Mouse (Mus musculus): ENCODE data around the gene Psen2. TPM values are rescaled to one million over a fixed set of nuclear protein-coding genes. Genes with fewer than 3 reads are reported as not detected.

The Psen2 gene
- total RNA-seq, 1 experiment: 13.6 TPM

- Histone ChIP-seq H3K36me3 (ENCODE audit: control insufficient read depth, insufficient read depth, low read length, poor library complexity, severe bottlenecking) (no peaks in the 10 kb centered on the region), H3K27ac (ENCODE audit: insufficient read depth, low read depth, low read length, poor library complexity, severe bottlenecking) (no peak overlapping the region), H3K4me3 (ENCODE audit: insufficient read depth in 1 of 2, low read depth in 1 of 2, low read length in 2 of 2, poor library complexity in 1 of 2, severe bottlenecking in 1 of 2) (no peak overlapping the region), H3K4me1 (ENCODE audit: control insufficient read depth in 2 of 2, insufficient read depth in 2 of 2, low read length in 2 of 2, poor library complexity in 1 of 2) (peaks cover 7% of the 10 kb centered on the region in 2 experiments; a peak in 3 of 4 replicates), H3K9ac (ENCODE audit: insufficient read depth, low read depth, low read length, poor library complexity, severe bottlenecking) (no peak overlapping the region), H3K9me3 (ENCODE audit: control insufficient read depth, insufficient read depth, low read depth, low read length) (no peaks in the 10 kb centered on the region)
- DNase-seq (ENCODE audit: low read depth, low spot score): no peak
- in situ Hi-C loops (cut with MboI; ENCODE audit: low sequenced_read_pairs in 2 of 2, unreplicated experiment in 2 of 2): no loop called here
- TF ChIP-seq CHD2 (IDR thresholded peaks at IDR 0.05; ENCODE audit: low read depth, low read length): no peak
- TF ChIP-seq ZC3H11A (IDR thresholded peaks at IDR 0.05; ENCODE audit: borderline replicate concordance, low read depth, low read length): no peak
- TF ChIP-seq ZNF384 (IDR thresholded peaks at IDR 0.05; ENCODE audit: low read depth, low read length): no peak
- TF ChIP-seq HCFC1 (IDR thresholded peaks at IDR 0.05; ENCODE audit: borderline replicate concordance, insufficient read depth, low read length): no peak
Observed at GRCm38 (mm10) chr1:180251176-180252048, 11.8 kb downstream of the Psen2 start.

DNA sequence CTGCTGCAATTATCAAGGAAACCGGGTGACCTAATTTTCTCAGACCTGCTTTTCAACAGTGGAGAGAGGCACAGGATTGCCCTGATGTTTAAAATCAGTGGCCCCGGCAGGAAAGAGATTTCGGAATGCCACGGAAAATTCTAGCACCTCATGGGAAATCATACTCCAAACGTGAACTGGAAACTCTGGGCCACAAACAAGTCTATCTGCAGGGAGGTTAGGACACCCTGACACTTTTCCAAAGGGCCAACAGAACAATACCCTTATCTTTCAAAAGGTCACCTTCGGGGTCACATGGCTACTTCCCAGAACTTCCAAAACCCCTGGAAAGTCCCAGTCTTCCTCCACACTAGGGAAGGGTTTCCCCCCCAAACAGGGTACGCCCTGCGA lies 12.8 kb downstream of the Psen2 start:
- Histone ChIP-seq H3K4me3 (ENCODE audit: insufficient read depth in 1 of 2, low read depth in 1 of 2, low read length in 2 of 2, poor library complexity in 1 of 2, severe bottlenecking in 1 of 2) (peak overlapping the region in 1 of 2 experiments; percentile 39; a peak in 1 of 4 replicates), H3K4me1 (ENCODE audit: control insufficient read depth in 2 of 2, insufficient read depth in 2 of 2, low read length in 2 of 2, poor library complexity in 1 of 2) (peaks cover 7% of the 10 kb centered on the region in 2 experiments; a peak in 3 of 4 replicates), H3K9ac (ENCODE audit: insufficient read depth, low read depth, low read length, poor library complexity, severe bottlenecking) (no peak overlapping the region), H3K9me3 (ENCODE audit: control insufficient read depth, insufficient read depth, low read depth, low read length) (no peaks in the 10 kb centered on the region), H3K36me3 (ENCODE audit: control insufficient read depth, insufficient read depth, low read length, poor library complexity, severe bottlenecking) (no peaks in the 10 kb centered on the region), H3K27ac (ENCODE audit: insufficient read depth, low read depth, low read length, poor library complexity, severe bottlenecking) (no peak overlapping the region)
- no peak for DNase-seq (ENCODE audit: low read depth, low spot score)
- in situ Hi-C loops (cut with MboI; ENCODE audit: low sequenced_read_pairs in 2 of 2, unreplicated experiment in 2 of 2): no loop called here
- TF ChIP-seq CHD2 (IDR thresholded peaks at IDR 0.05; ENCODE audit: low read depth, low read length) (no peak), ZNF384 (IDR thresholded peaks at IDR 0.05; ENCODE audit: low read depth, low read length) (no peak), ZC3H11A (IDR thresholded peaks at IDR 0.05; ENCODE audit: borderline replicate concordance, low read depth, low read length) (no peak), HCFC1 (IDR thresholded peaks at IDR 0.05; ENCODE audit: borderline replicate concordance, insufficient read depth, low read length) (no peak), MAFK (IDR thresholded peaks at IDR 0.05; ENCODE audit: insufficient read depth, low read depth, low read length) (no peak)

GRCm38 (mm10) chr1:180249666-180250440 lies 13.4 kb downstream of the Psen2 start:
- Histone ChIP-seq H3K9me3 (ENCODE audit: control insufficient read depth, insufficient read depth, low read depth, low read length) (no peaks in the 10 kb centered on the region), H3K36me3 (ENCODE audit: control insufficient read depth, insufficient read depth, low read length, poor library complexity, severe bottlenecking) (no peaks in the 10 kb centered on the region), H3K9ac (ENCODE audit: insufficient read depth, low read depth, low read length, poor library complexity, severe bottlenecking) (no peak overlapping the region), H3K4me3 (ENCODE audit: insufficient read depth in 1 of 2, low read depth in 1 of 2, low read length in 2 of 2, poor library complexity in 1 of 2, severe bottlenecking in 1 of 2) (peak overlapping the region in 1 of 2 experiments; percentile 39; a peak in 2 of 4 replicates), H3K27ac (ENCODE audit: insufficient read depth, low read depth, low read length, poor library complexity, severe bottlenecking) (no peak overlapping the region; the same call in 1 of the 2 replicates), H3K4me1 (ENCODE audit: control insufficient read depth in 2 of 2, insufficient read depth in 2 of 2, low read length in 2 of 2, poor library complexity in 1 of 2) (peaks cover 7% of the 10 kb centered on the region in 2 experiments; a peak in 3 of 4 replicates)
- no peak for DNase-seq (ENCODE audit: low read depth, low spot score)
- no peak for TF ChIP-seq CHD2 (IDR thresholded peaks at IDR 0.05; ENCODE audit: low read depth, low read length)
- TF ChIP-seq MAFK (IDR thresholded peaks at IDR 0.05; ENCODE audit: insufficient read depth, low read depth, low read length): 0 out of 2 replicates have a peak, but pooled peaks have one; percentile 48
- in situ Hi-C loops (cut with MboI; ENCODE audit: low sequenced_read_pairs in 2 of 2, unreplicated experiment in 2 of 2): no loop called here

DNA sequence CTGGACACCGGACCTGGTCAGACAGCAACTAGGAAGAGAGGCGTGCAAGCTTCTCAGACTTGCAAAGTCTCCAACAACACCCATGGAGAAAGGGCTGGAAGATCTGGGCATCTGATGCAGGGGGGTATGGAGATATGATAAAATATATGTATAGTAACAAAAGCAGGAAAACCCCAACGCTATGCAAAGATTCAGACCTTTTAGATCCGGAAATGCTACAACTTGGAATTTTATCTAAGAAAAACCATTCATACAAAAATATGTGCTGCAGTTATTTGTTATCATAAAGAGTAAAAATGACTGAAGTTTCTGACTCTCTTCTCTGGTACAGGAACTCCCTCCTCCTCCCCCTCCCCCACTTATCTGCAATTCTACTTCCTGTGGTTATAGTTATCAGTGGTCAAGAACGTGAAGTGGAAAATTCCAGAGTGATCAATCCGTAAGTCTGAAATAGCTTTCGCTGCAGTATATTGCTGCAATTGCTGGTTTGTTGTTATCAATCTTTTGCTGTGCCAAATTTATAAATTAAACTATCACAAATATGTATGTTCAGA lies 14.6 kb downstream of the Psen2 start:
- TF ChIP-seq ZC3H11A (IDR thresholded peaks at IDR 0.05; ENCODE audit: borderline replicate concordance, low read depth, low read length) (no peak), ZNF384 (IDR thresholded peaks at IDR 0.05; ENCODE audit: low read depth, low read length) (no peak), HCFC1 (IDR thresholded peaks at IDR 0.05; ENCODE audit: borderline replicate concordance, insufficient read depth, low read length) (no peak), CHD2 (IDR thresholded peaks at IDR 0.05; ENCODE audit: low read depth, low read length) (no peak)
- Histone ChIP-seq H3K9me3 (ENCODE audit: control insufficient read depth, insufficient read depth, low read depth, low read length) (no peaks in the 10 kb centered on the region), H3K36me3 (ENCODE audit: control insufficient read depth, insufficient read depth, low read length, poor library complexity, severe bottlenecking) (no peaks in the 10 kb centered on the region), H3K9ac (ENCODE audit: insufficient read depth, low read depth, low read length, poor library complexity, severe bottlenecking) (no peak overlapping the region), H3K27ac (ENCODE audit: insufficient read depth, low read depth, low read length, poor library complexity, severe bottlenecking) (no peak overlapping the region), H3K4me1 (ENCODE audit: control insufficient read depth in 2 of 2, insufficient read depth in 2 of 2, low read length in 2 of 2, poor library complexity in 1 of 2) (peaks cover 7% of the 10 kb centered on the region in 2 experiments; a peak in 3 of 4 replicates), H3K4me3 (ENCODE audit: insufficient read depth in 1 of 2, low read depth in 1 of 2, low read length in 2 of 2, poor library complexity in 1 of 2, severe bottlenecking in 1 of 2) (no peak overlapping the region)
- in situ Hi-C loops (cut with MboI; ENCODE audit: low sequenced_read_pairs in 2 of 2, unreplicated experiment in 2 of 2): no loop called here
- DNase-seq (ENCODE audit: low read depth, low spot score): no peak

All from ES-E14 (cell line).